Mouse (Mus musculus) frontal cortex, adult 2 months (tissue): ENCODE measurements around the gene C1qtnf2. TPM values are rescaled to one million over a fixed set of nuclear protein-coding genes. Genes with fewer than 3 reads are reported as not detected.

Experiments used
- DNase-seq, 2 experiments: peaks; one replicate each; pipeline ENCODE4 v3.0.0; 2022; ENCODE audit warnings: low spot score in 1 of 2; ENCODE audit errors: extremely low spot score in 1 of 2
- polyA plus RNA-seq: library from polyadenylated mRNA; depleted of rRNA; stranded (reverse); fragments of >200 nt; gene quantifications from 2 replicates; pipeline ENCODE4 v1.2.3, GENCODE M21; 2012; rRNA removed

The C1qtnf2 gene
- polyA plus RNA-seq, result 3.5 TPM in 2 replicates

GRCm38 (mm10) chr11:43474225-43474774 lies at the start of gene C1qtnf2:
TSS of gene C1qtnf2 (plus strand) at chr11:43474276.
- no peak for DNase-seq

GRCm38 (mm10) chr11:43424386-43424785 lies 49.7 kb upstream of the C1qtnf2 start:
- DNase-seq, result no peak

GRCm38 (mm10) chr11:43425166-43425709 lies 48.8 kb upstream of the C1qtnf2 start:
- DNase-seq, result no peak

GRCm38 (mm10) chr11:43425824-43426413 lies 48.2 kb upstream of the C1qtnf2 start, which contains the start of gene Pttg1:
TSS of gene Pttg1 (minus strand) at chr11:43426251.
- DNase-seq, result peak; percentile 43 to 77

GRCm38 (mm10) chr11:43426414-43426884 lies 47.6 kb upstream of the C1qtnf2 start:
- DNase-seq, result no peak

GRCm38 (mm10) chr11:43433254-43434023 lies 40.6 kb upstream of the C1qtnf2 start, which contains the start of gene Slu7:
TSS of gene Slu7 (plus strand) at chr11:43433744.
- peak in 1 of 2 experiments; percentile 75 for DNase-seq

- no peak for DNase-seq
Measured at GRCm38 (mm10) chr11:43434024-43434407, 40.1 kb upstream of the C1qtnf2 start.

- DNase-seq, result no peak
Measured at GRCm38 (mm10) chr11:43441121-43441520, 33.0 kb upstream of the C1qtnf2 start.

GRCm38 (mm10) chr11:43443183-43443582 lies 30.9 kb upstream of the C1qtnf2 start:
- DNase-seq, result no peak

GRCm38 (mm10) chr11:43449916-43450315 lies 24.2 kb upstream of the C1qtnf2 start:
- no peak for DNase-seq

- DNase-seq, result no peak
Measured at GRCm38 (mm10) chr11:43451322-43451721, 22.8 kb upstream of the C1qtnf2 start.

- no peak for DNase-seq
Measured at GRCm38 (mm10) chr11:43452266-43452665, 21.8 kb upstream of the C1qtnf2 start.

- no peak for DNase-seq
Measured at GRCm38 (mm10) chr11:43463204-43463603, 10.9 kb upstream of the C1qtnf2 start.

- no peak for DNase-seq
Measured at GRCm38 (mm10) chr11:43470118-43470517, 4.0 kb upstream of the C1qtnf2 start.

GRCm38 (mm10) chr11:43470881-43471820 lies 2.9 kb upstream of the C1qtnf2 start:
- DNase-seq, result no peak

- no peak for DNase-seq
Measured at GRCm38 (mm10) chr11:43473115-43473514, 961 bp upstream of the C1qtnf2 start.

GRCm38 (mm10) chr11:43473635-43474224 lies 346 bp upstream of the C1qtnf2 start:
- DNase-seq, result no peak

GRCm38 (mm10) chr11:43479376-43479775 lies 5.3 kb downstream of the C1qtnf2 start:
- DNase-seq, result no peak

GRCm38 (mm10) chr11:43480561-43480960 lies 6.5 kb downstream of the C1qtnf2 start:
- DNase-seq, result no peak
